Mouse (Mus musculus) spleen, postnatal 36 days (tissue): ENCODE data around the gene Calhm6.

Experiments
- DNase-seq, 2 experiments: peaks; one replicate each; pipeline ENCODE4 v3.0.0; 2022; ENCODE audit warnings: low spot score in 2 of 2, mixed read lengths in 1 of 2

The Calhm6 gene

GRCm38 (mm10) chr10:34110863-34111465 lies 16.8 kb downstream of the Calhm6 start:
- DNase-seq, result no peak

- DNase-seq, result peak; percentile 7 to 36
These were observed 31.3 kb downstream of the Calhm6 start, which contains the start of gene Calhm5 for GRCm38 (mm10) chr10:34096418-34096883. Calhm5 (minus strand) TSS chr10:34096519.

- no peak for DNase-seq
These were observed 31.8 kb downstream of the Calhm6 start for GRCm38 (mm10) chr10:34095964-34096363.

GRCm38 (mm10) chr10:34095147-34095546 lies 32.6 kb downstream of the Calhm6 start:
- no peak for DNase-seq

- DNase-seq, result no peak
These were observed 35.9 kb downstream of the Calhm6 start for GRCm38 (mm10) chr10:34091888-34092287.

- DNase-seq, result no peak
These were observed 37.3 kb downstream of the Calhm6 start for GRCm38 (mm10) chr10:34090481-34090880.

GRCm38 (mm10) chr10:34089517-34089916 lies 38.3 kb downstream of the Calhm6 start:
- no peak for DNase-seq

GRCm38 (mm10) chr10:34088515-34088914 lies 39.3 kb downstream of the Calhm6 start:
- DNase-seq, result no peak

- no peak for DNase-seq
These were observed 41.3 kb downstream of the Calhm6 start for GRCm38 (mm10) chr10:34086514-34086913.
